Mouse (Mus musculus) CH12.LX (cell line): ENCODE results near the gene Ankfy1. TPM values are rescaled to one million over a fixed set of nuclear protein-coding genes. Genes with fewer than 3 reads are reported as not detected.
"Not testable (repeated sequence)": the region's sequence is repeated elsewhere in the genome, so short reads cannot be mapped to it uniquely, and the experiment has no call there.

Experiments used
- DNase-seq: peaks from one replicate; pipeline ENCODE4 v3.0.0-alpha.2; 2013; ENCODE audit errors: extremely low read depth
- H3K27ac ChIP-seq: 2 replicates; pipeline ENCODE4 v1.5.1; 2012; ENCODE audit warnings: low read depth, mild to moderate bottlenecking, control low read depth, moderate library complexity; ENCODE audit not compliant: insufficient read depth
- H3K27me3 ChIP-seq: replicated peaks from 2 replicates; pipeline ENCODE3; 2012; ENCODE audit warnings: inconsistent platforms
- H3K36me3 ChIP-seq, 2 experiments: replicated peaks in 1 of 2; 2 replicates each; pipeline versions ENCODE3 to v1.6.1; 2012; ENCODE audit warnings: inconsistent platforms in 1 of 2, low read length in 1 of 2, mild to moderate bottlenecking in 1 of 2, mixed read lengths in 1 of 2, moderate library complexity in 1 of 2; ENCODE audit not compliant: control insufficient read depth in 1 of 2, insufficient read depth in 1 of 2
- H3K4me1 ChIP-seq, 2 experiments: 2 replicates each; pipeline ENCODE4 v1.6.1; 2012; ENCODE audit warnings: inconsistent platforms in 1 of 2, moderate library complexity in 1 of 2; ENCODE audit not compliant: insufficient read depth in 2 of 2, control insufficient read depth in 1 of 2
- H3K4me2 ChIP-seq: 2 replicates; pipeline ENCODE4 v1.6.1; 2012; ENCODE audit warnings: low read depth, mild to moderate bottlenecking, control low read depth; ENCODE audit not compliant: poor library complexity, insufficient read depth, severe bottlenecking
- H3K4me3 ChIP-seq, 3 experiments: fragments of 150-350 bp in 1 of 3; sonication (generic) in 1 of 3; replicated peaks in 1 of 3; 2 replicates each; pipeline versions ENCODE3 to v1.5.1; 2011 to 2012; ENCODE audit warnings: low read depth in 2 of 3, low read length in 2 of 3, mild to moderate bottlenecking in 2 of 3, moderate library complexity in 2 of 3, control low read depth in 1 of 3, improper control_type of control experiment in 1 of 3, inconsistent platforms in 1 of 3, mixed read lengths in 1 of 3; ENCODE audit not compliant: poor library complexity in 1 of 3
- H3K79me2 ChIP-seq: replicated peaks from 2 replicates; pipeline ENCODE4 v1.6.1; 2012; ENCODE audit warnings: mild to moderate bottlenecking, moderate library complexity; ENCODE audit not compliant: control insufficient read depth, poor library complexity, insufficient read depth, severe bottlenecking; ENCODE audit errors: extremely low read depth
- H3K9ac ChIP-seq: 2 replicates; pipeline ENCODE4 v1.6.1; 2012; ENCODE audit warnings: low read depth, mild to moderate bottlenecking, control low read depth, moderate library complexity; ENCODE audit not compliant: insufficient read depth
- H3K9me3 ChIP-seq: replicated peaks from 2 replicates; pipeline ENCODE3; 2012; ENCODE audit warnings: low read length, inconsistent platforms, mixed read lengths
- CHD2 ChIP-seq: IDR thresholded peaks from 2 replicates; pipeline ENCODE4 v1.6.1; 2011; ENCODE audit warnings: low read length, improper control_type of control experiment
- ELF1 ChIP-seq: IDR thresholded peaks from 2 replicates; pipeline ENCODE4 v1.6.1; 2014; ENCODE audit warnings: low read depth, mild to moderate bottlenecking, inconsistent platforms, low read length, improper control_type of control experiment
- ETS1 ChIP-seq: conservative IDR thresholded peaks from 2 replicates; pipeline ENCODE4 v1.6.1; 2012; ENCODE audit warnings: low read depth, mild to moderate bottlenecking, inconsistent platforms, low read length, improper control_type of control experiment, moderate library complexity
- GABPA ChIP-seq: IDR thresholded peaks from 2 replicates; pipeline ENCODE4 v1.6.1; 2012; ENCODE audit warnings: low read depth, low read length, improper control_type of control experiment, inconsistent platforms; ENCODE audit not compliant: insufficient replicate concordance
- MAX ChIP-seq: IDR thresholded peaks from 2 replicates; pipeline ENCODE4 v1.6.1; 2011; ENCODE audit warnings: low read length, improper control_type of control experiment
- MAZ ChIP-seq: IDR thresholded peaks from 2 replicates; pipeline ENCODE4 v1.6.1; 2012; ENCODE audit warnings: low read depth, mild to moderate bottlenecking, inconsistent platforms, low read length, improper control_type of control experiment, moderate library complexity
- MXI1 ChIP-seq: IDR thresholded peaks from 2 replicates; pipeline ENCODE4 v1.6.1; 2011; ENCODE audit warnings: mild to moderate bottlenecking, low read depth, low read length, improper control_type of control experiment
- NELFE ChIP-seq: IDR thresholded peaks from 2 replicates; pipeline ENCODE4 v1.6.1; 2011; ENCODE audit warnings: low read depth, low read length, improper control_type of control experiment
- NRF1 ChIP-seq: IDR thresholded peaks from 2 replicates; pipeline ENCODE4 v1.6.1; 2014; ENCODE audit warnings: low read depth, mild to moderate bottlenecking, inconsistent platforms, low read length, improper control_type of control experiment, moderate library complexity
- POLR2A ChIP-seq: IDR thresholded peaks from 2 replicates; pipeline ENCODE4 v1.6.1; 2011; ENCODE audit warnings: low read depth, mild to moderate bottlenecking, improper control_type of control experiment, low read length
- POLR2AphosphoS2 ChIP-seq: IDR thresholded peaks from 2 replicates; pipeline ENCODE4 v1.6.1; 2011; ENCODE audit warnings: low read depth, low read length, improper control_type of control experiment
- RAD21 ChIP-seq: IDR thresholded peaks from 2 replicates; pipeline ENCODE4 v1.6.1; 2011; ENCODE audit warnings: low read depth, mild to moderate bottlenecking, low read length, improper control_type of control experiment, moderate library complexity
- TCF12 ChIP-seq: IDR thresholded peaks from 2 replicates; pipeline ENCODE4 v1.6.1; 2014; ENCODE audit warnings: low read depth, mild to moderate bottlenecking, inconsistent platforms, low read length, improper control_type of control experiment
- USF2 ChIP-seq: conservative IDR thresholded peaks from 2 replicates; pipeline ENCODE4 v1.6.1; 2011; ENCODE audit warnings: low read depth, low read length, improper control_type of control experiment
- dilution Hi-C: fragments of 300-500 bp; cut with MboI; formaldehyde crosslinking; loops from 2 replicates; pipeline ENCODE4 v1.14.3; 2020; ENCODE audit warnings: low sequenced_read_pairs; ENCODE audit not compliant: extremely low pct_unique_long_range_greater_than_20kb, extremely low pct_ligation_motif_present
- in situ Hi-C: fragments of 300-500 bp; cut with MboI; formaldehyde crosslinking; loops from 3 replicates; pipeline ENCODE4 v1.14.3; 2019; ENCODE audit warnings: low sequenced_read_pairs, low pct_ligation_motif_present, low pct_unique_long_range_greater_than_20kb, mixed read lengths
- polyA plus RNA-seq: library from polyadenylated mRNA; unstranded; fragments of >175 nt; gene quantifications from 2 replicates; pipeline ENCODE4 v1.2.1, GENCODE M21; 2012; ENCODE audit warnings: low read depth; ENCODE audit not compliant: insufficient read length
- total RNA-seq, 2 experiments: library from RNA; depleted of rRNA; stranded (reverse); fragments of 300-350 nt in 1 of 2; fragments of >200 nt in 1 of 2; gene quantifications; 2 replicates each; pipeline ENCODE4 v1.2.3; 2012 to 2014

The Ankfy1 gene
- total and polyA plus RNA-seq, 3 experiments = 31.4 to 37.0 (median 31.5) TPM

- no peak for DNase-seq
- in situ Hi-C loops (no loop called here), dilution Hi-C loops (no loop called here)
- H3K4me2 ChIP-seq = no peak overlapping the region
- H3K27me3 ChIP-seq = no peaks in the 10 kb centered on the region
- no peak overlapping the region for H3K9ac ChIP-seq
- no peak overlapping the region for H3K27ac ChIP-seq
- peaks cover 16 to 63% of the 10 kb centered on the region in 2 experiments for H3K4me1 ChIP-seq
- TF ChIP-seq NELFE = no peak
- TF ChIP-seq, all 38 proteins: peak for 0
- peaks cover 7% of the 10 kb centered on the region for H3K9me3 ChIP-seq
- H3K36me3 ChIP-seq = peaks cover 20 to 68% of the 10 kb centered on the region in 2 experiments
- peaks cover 85% of the 10 kb centered on the region for H3K79me2 ChIP-seq
- H3K4me3 ChIP-seq = no peak overlapping the region
Measured at GRCm38 (mm10) chr11:72696368-72696971, 6.7 kb downstream of the Ankfy1 start.

- Histone ChIP-seq H3K9ac (no peak overlapping the region), H3K9me3 (peaks cover 7% of the 10 kb centered on the region), H3K27ac (no peak overlapping the region), H3K79me2 (peaks cover 83% of the 10 kb centered on the region), H3K4me2 (no peak overlapping the region), H3K4me1 (peaks cover 13 to 54% of the 10 kb centered on the region in 2 experiments), H3K27me3 (no peaks in the 10 kb centered on the region), H3K4me3 (no peak overlapping the region), H3K36me3 (peaks cover 22 to 67% of the 10 kb centered on the region in 2 experiments)
- DNase-seq = no peak
- in situ Hi-C loops (no loop called here), dilution Hi-C loops (no loop called here)
- no peak for TF ChIP-seq RAD21
Measured at GRCm38 (mm10) chr11:72697323-72697722, 7.5 kb downstream of the Ankfy1 start.

GRCm38 (mm10) chr11:72705111-72705510 lies 15.3 kb downstream of the Ankfy1 start:
- H3K79me2 ChIP-seq = peaks cover 54% of the 10 kb centered on the region
- H3K4me3 ChIP-seq, dilution Hi-C loops, DNase-seq, H3K9ac ChIP-seq, H3K4me2 ChIP-seq, H3K27me3 ChIP-seq, H3K9me3 ChIP-seq, H3K4me1 ChIP-seq, H3K27ac ChIP-seq, in situ Hi-C loops: not testable (repeated sequence)
- H3K36me3 ChIP-seq = peaks cover 16 to 75% of the 10 kb centered on the region in 2 experiments

- TF ChIP-seq POLR2A = no peak
- TF ChIP-seq MAZ = no peak
- no peak for TF ChIP-seq MXI1
- no peak for TF ChIP-seq ETS1
- TF ChIP-seq ELF1 = no peak
- TF ChIP-seq NRF1 = no peak
- TF ChIP-seq TCF12 = no peak
- TF ChIP-seq POLR2AphosphoS2 = no peak
- TF ChIP-seq CHD2 = no peak
- TF ChIP-seq MAX = no peak
- no peak for TF ChIP-seq USF2
- TF ChIP-seq GABPA = no peak
- in situ Hi-C loops (no loop called here), dilution Hi-C loops (no loop called here)
- no peak overlapping the region for H3K4me2 ChIP-seq
- peaks cover 31 to 73% of the 10 kb centered on the region in 2 experiments for H3K36me3 ChIP-seq
- H3K4me1 ChIP-seq = peaks cover 2 to 9% of the 10 kb centered on the region in 2 experiments; a peak in 3 of 4 replicates
- DNase-seq = no peak
- no peak overlapping the region for H3K9ac ChIP-seq
- H3K27me3 ChIP-seq = no peaks in the 10 kb centered on the region
- no peak overlapping the region for H3K27ac ChIP-seq
- H3K79me2 ChIP-seq = peaks cover 41% of the 10 kb centered on the region
- no peak overlapping the region for H3K4me3 ChIP-seq
- H3K9me3 ChIP-seq = no peaks in the 10 kb centered on the region
Measured at GRCm38 (mm10) chr11:72712721-72713120, 22.9 kb downstream of the Ankfy1 start.
